Mouse (Mus musculus): ENCODE measurements at regions not wholly inside any gene's neighbourhood (a gene's known extent, or its start where the extent isn't known, plus 50 kb on each side); places are given as distances from the start of the nearest gene placed in this dataset.

- Histone ChIP-seq H3K4me2 (no peak overlapping the region), H3K27ac (no peak overlapping the region), H3K4me1 (peaks cover 3% of the 10 kb centered on the region; the same call in 1 of the 2 replicates), H3K36me3 (no peaks in the 10 kb centered on the region), H3K27me3 (no peaks in the 10 kb centered on the region), H3K9me3 (no peaks in the 10 kb centered on the region), H3K9ac (no peak overlapping the region), H3K4me3 (no peak overlapping the region)
- WGBS, result 81% methylated on average over 4 of the region's 4 CpGs
- no peak for ATAC-seq (ENCODE audit: borderline replicate concordance, extremely low read depth, low FRiP score, low TSS enrichment)
These were observed 404.0 kb upstream of the Acvr2a start for GRCm38 (mm10) chr2:48409876-48410275.

- H3K4me1 ChIP-seq, result peaks cover 3% of the 10 kb centered on the region; the same call in 1 of the 2 replicates
- no peak overlapping the region for H3K9ac ChIP-seq
- no peaks in the 10 kb centered on the region for H3K9me3 ChIP-seq
- H3K36me3 ChIP-seq, result no peaks in the 10 kb centered on the region
- 96% methylated on average over 1 of the region's 1 CpGs for WGBS
- H3K27ac ChIP-seq, result no peak overlapping the region
- H3K4me2 ChIP-seq, result no peak overlapping the region
- H3K27me3 ChIP-seq, result no peaks in the 10 kb centered on the region
- no peak overlapping the region for H3K4me3 ChIP-seq
- no peak for ATAC-seq (ENCODE audit: borderline replicate concordance, extremely low read depth, low FRiP score, low TSS enrichment)
These were observed 402.5 kb upstream of the Acvr2a start for GRCm38 (mm10) chr2:48411392-48411791.

GRCm38 (mm10) chr2:48412683-48413440, 401.0 kb upstream of the Acvr2a start:
- peak; percentile 87 for ATAC-seq (ENCODE audit: borderline replicate concordance, extremely low read depth, low FRiP score, low TSS enrichment)
- H3K9ac ChIP-seq, result no peak overlapping the region
- H3K36me3 ChIP-seq, result no peaks in the 10 kb centered on the region
- H3K27ac ChIP-seq, result peak overlapping the region; percentile 78
- no peak overlapping the region for H3K4me2 ChIP-seq
- H3K4me3 ChIP-seq, result no peak overlapping the region
- WGBS, result 43% methylated on average over 4 of the region's 4 CpGs
- H3K27me3 ChIP-seq, result no peaks in the 10 kb centered on the region
- peaks cover 3% of the 10 kb centered on the region; the same call in 1 of the 2 replicates for H3K4me1 ChIP-seq
- H3K9me3 ChIP-seq, result no peaks in the 10 kb centered on the region

- H3K4me1 ChIP-seq, result peaks cover 3% of the 10 kb centered on the region; the same call in 1 of the 2 replicates
- H3K9me3 ChIP-seq, result no peaks in the 10 kb centered on the region
- ATAC-seq (ENCODE audit: borderline replicate concordance, extremely low read depth, low FRiP score, low TSS enrichment), result no peak
- WGBS, result 61% methylated on average over 10 of the region's 10 CpGs
- H3K4me3 ChIP-seq, result no peak overlapping the region
- no peak overlapping the region for H3K9ac ChIP-seq
- no peak overlapping the region for H3K4me2 ChIP-seq
- no peaks in the 10 kb centered on the region for H3K36me3 ChIP-seq
- H3K27me3 ChIP-seq, result no peaks in the 10 kb centered on the region
- H3K27ac ChIP-seq, result no peak overlapping the region
These were observed 399.1 kb upstream of the Acvr2a start for GRCm38 (mm10) chr2:48414596-48415481.

- 87% methylated on average over 3 of the region's 3 CpGs for WGBS
- no peak overlapping the region for H3K9ac ChIP-seq
- H3K4me2 ChIP-seq, result no peak overlapping the region
- H3K36me3 ChIP-seq, result no peaks in the 10 kb centered on the region
- H3K4me3 ChIP-seq, result no peak overlapping the region
- H3K9me3 ChIP-seq, result no peaks in the 10 kb centered on the region
- no peak overlapping the region for H3K27ac ChIP-seq
- ATAC-seq (ENCODE audit: borderline replicate concordance, extremely low read depth, low FRiP score, low TSS enrichment), result no peak
- no peaks in the 10 kb centered on the region for H3K27me3 ChIP-seq
- peaks cover 3% of the 10 kb centered on the region; the same call in 1 of the 2 replicates for H3K4me1 ChIP-seq
These were observed 397.6 kb upstream of the Acvr2a start for GRCm38 (mm10) chr2:48416207-48416750.

GRCm38 (mm10) chr2:48417000-48417596, 396.8 kb upstream of the Acvr2a start:
- ATAC-seq (ENCODE audit: borderline replicate concordance, extremely low read depth, low FRiP score, low TSS enrichment), result no peak
- Histone ChIP-seq H3K36me3 (no peaks in the 10 kb centered on the region), H3K9me3 (no peaks in the 10 kb centered on the region), H3K27me3 (no peaks in the 10 kb centered on the region), H3K4me1 (no peaks in the 10 kb centered on the region; the same call in 1 of the 2 replicates), H3K4me3 (no peak overlapping the region), H3K4me2 (no peak overlapping the region), H3K27ac (no peak overlapping the region), H3K9ac (no peak overlapping the region)
- 61% methylated on average over 4 of the region's 4 CpGs for WGBS

- Histone ChIP-seq H3K4me3 (no peak overlapping the region), H3K9me3 (no peaks in the 10 kb centered on the region), H3K36me3 (no peaks in the 10 kb centered on the region), H3K4me2 (no peak overlapping the region), H3K9ac (no peak overlapping the region), H3K27me3 (no peaks in the 10 kb centered on the region), H3K27ac (no peak overlapping the region), H3K4me1 (peaks cover 8% of the 10 kb centered on the region)
- WGBS, result 84% methylated on average over 3 of the region's 3 CpGs
- ATAC-seq (ENCODE audit: borderline replicate concordance, extremely low read depth, low FRiP score, low TSS enrichment), result no peak
These were observed 393.1 kb upstream of the Acvr2a start for GRCm38 (mm10) chr2:48420791-48421190.

- no peak overlapping the region for H3K27ac ChIP-seq
- no peak overlapping the region for H3K4me3 ChIP-seq
- no peak overlapping the region for H3K4me2 ChIP-seq
- ATAC-seq (ENCODE audit: borderline replicate concordance, extremely low read depth, low FRiP score, low TSS enrichment), result no peak
- H3K4me1 ChIP-seq, result peaks cover 12% of the 10 kb centered on the region
- no peaks in the 10 kb centered on the region for H3K36me3 ChIP-seq
- WGBS, result 49% methylated on average over 9 of the region's 9 CpGs
- H3K9me3 ChIP-seq, result no peaks in the 10 kb centered on the region
- H3K27me3 ChIP-seq, result no peaks in the 10 kb centered on the region
- no peak overlapping the region for H3K9ac ChIP-seq
These were observed 390.0 kb upstream of the Acvr2a start for GRCm38 (mm10) chr2:48423861-48424442.

GRCm38 (mm10) chr2:48424562-48424961, 389.3 kb upstream of the Acvr2a start:
- Histone ChIP-seq H3K4me3 (no peak overlapping the region), H3K4me2 (no peak overlapping the region), H3K27me3 (no peaks in the 10 kb centered on the region), H3K9ac (no peak overlapping the region), H3K36me3 (no peaks in the 10 kb centered on the region), H3K27ac (no peak overlapping the region), H3K9me3 (no peaks in the 10 kb centered on the region), H3K4me1 (peaks cover 12% of the 10 kb centered on the region)
- 56% methylated on average over 9 of the region's 9 CpGs for WGBS
- ATAC-seq (ENCODE audit: borderline replicate concordance, extremely low read depth, low FRiP score, low TSS enrichment), result no peak

- H3K27ac ChIP-seq, result no peak overlapping the region
- no peaks in the 10 kb centered on the region for H3K27me3 ChIP-seq
- H3K9me3 ChIP-seq, result no peaks in the 10 kb centered on the region
- H3K4me1 ChIP-seq, result peaks cover 12% of the 10 kb centered on the region
- H3K36me3 ChIP-seq, result no peaks in the 10 kb centered on the region
- H3K4me2 ChIP-seq, result no peak overlapping the region; the same call in 1 of the 2 replicates
- ATAC-seq (ENCODE audit: borderline replicate concordance, extremely low read depth, low FRiP score, low TSS enrichment), result peak; percentile 23; the same call in 1 of the 2 replicates
- H3K9ac ChIP-seq, result no peak overlapping the region
- H3K4me3 ChIP-seq, result no peak overlapping the region
- WGBS, result 19% methylated on average over 12 of the region's 12 CpGs
These were observed 388.5 kb upstream of the Acvr2a start for GRCm38 (mm10) chr2:48425200-48426090.
